Mouse (Mus musculus) CH12.LX (cell line): ENCODE data around the gene Zfp108. TPM values are rescaled to one million over a fixed set of nuclear protein-coding genes. Genes with fewer than 3 reads are reported as not detected.

Experiments used
- DNase-seq: peaks from one replicate; pipeline ENCODE4 v3.0.0-alpha.2; 2013; ENCODE audit errors: extremely low read depth
- H3K27ac ChIP-seq: 2 replicates; pipeline ENCODE4 v1.5.1; 2012; ENCODE audit warnings: low read depth, mild to moderate bottlenecking, control low read depth, moderate library complexity; ENCODE audit not compliant: insufficient read depth
- H3K27me3 ChIP-seq: replicated peaks from 2 replicates; pipeline ENCODE3; 2012; ENCODE audit warnings: inconsistent platforms
- H3K36me3 ChIP-seq, 2 experiments: replicated peaks in 1 of 2; 2 replicates each; pipeline versions ENCODE3 to v1.6.1; 2012; ENCODE audit warnings: inconsistent platforms in 1 of 2, low read length in 1 of 2, mild to moderate bottlenecking in 1 of 2, mixed read lengths in 1 of 2, moderate library complexity in 1 of 2; ENCODE audit not compliant: control insufficient read depth in 1 of 2, insufficient read depth in 1 of 2
- H3K4me1 ChIP-seq, 2 experiments: 2 replicates each; pipeline ENCODE4 v1.6.1; 2012; ENCODE audit warnings: inconsistent platforms in 1 of 2, moderate library complexity in 1 of 2; ENCODE audit not compliant: insufficient read depth in 2 of 2, control insufficient read depth in 1 of 2
- H3K4me2 ChIP-seq: 2 replicates; pipeline ENCODE4 v1.6.1; 2012; ENCODE audit warnings: low read depth, mild to moderate bottlenecking, control low read depth; ENCODE audit not compliant: poor library complexity, insufficient read depth, severe bottlenecking
- H3K4me3 ChIP-seq, 3 experiments: fragments of 150-350 bp in 1 of 3; sonication (generic) in 1 of 3; replicated peaks in 1 of 3; 2 replicates each; pipeline versions ENCODE3 to v1.5.1; 2011 to 2012; ENCODE audit warnings: low read depth in 2 of 3, low read length in 2 of 3, mild to moderate bottlenecking in 2 of 3, moderate library complexity in 2 of 3, control low read depth in 1 of 3, improper control_type of control experiment in 1 of 3, inconsistent platforms in 1 of 3, mixed read lengths in 1 of 3; ENCODE audit not compliant: poor library complexity in 1 of 3
- H3K79me2 ChIP-seq: replicated peaks from 2 replicates; pipeline ENCODE4 v1.6.1; 2012; ENCODE audit warnings: mild to moderate bottlenecking, moderate library complexity; ENCODE audit not compliant: control insufficient read depth, poor library complexity, insufficient read depth, severe bottlenecking; ENCODE audit errors: extremely low read depth
- H3K9ac ChIP-seq: 2 replicates; pipeline ENCODE4 v1.6.1; 2012; ENCODE audit warnings: low read depth, mild to moderate bottlenecking, control low read depth, moderate library complexity; ENCODE audit not compliant: insufficient read depth
- H3K9me3 ChIP-seq: replicated peaks from 2 replicates; pipeline ENCODE3; 2012; ENCODE audit warnings: low read length, inconsistent platforms, mixed read lengths
- CHD1 ChIP-seq: IDR thresholded peaks from 2 replicates; pipeline ENCODE4 v1.6.1; 2012; ENCODE audit warnings: low read depth, low read length, improper control_type of control experiment, inconsistent platforms
- E2F4 ChIP-seq: IDR thresholded peaks from 2 replicates; pipeline ENCODE4 v1.6.1; 2011; ENCODE audit warnings: low read depth, low read length, improper control_type of control experiment; ENCODE audit not compliant: insufficient replicate concordance
- ELF1 ChIP-seq: IDR thresholded peaks from 2 replicates; pipeline ENCODE4 v1.6.1; 2014; ENCODE audit warnings: low read depth, mild to moderate bottlenecking, inconsistent platforms, low read length, improper control_type of control experiment
- IRF4 ChIP-seq: IDR thresholded peaks from 2 replicates; pipeline ENCODE4 v1.6.1; 2014; ENCODE audit warnings: low read depth, mild to moderate bottlenecking, inconsistent platforms, low read length, improper control_type of control experiment
- MAZ ChIP-seq: IDR thresholded peaks from 2 replicates; pipeline ENCODE4 v1.6.1; 2012; ENCODE audit warnings: low read depth, mild to moderate bottlenecking, inconsistent platforms, low read length, improper control_type of control experiment, moderate library complexity
- MXI1 ChIP-seq: IDR thresholded peaks from 2 replicates; pipeline ENCODE4 v1.6.1; 2011; ENCODE audit warnings: mild to moderate bottlenecking, low read depth, low read length, improper control_type of control experiment
- MYC ChIP-seq: IDR thresholded peaks from 2 replicates; pipeline ENCODE4 v1.6.1; 2011; ENCODE audit warnings: low read depth, mild to moderate bottlenecking, improper control_type of control experiment, low read length
- PAX5 ChIP-seq: IDR thresholded peaks from 2 replicates; pipeline ENCODE4 v1.6.1; 2012; ENCODE audit warnings: low read length, inconsistent platforms, mixed read lengths
- RCOR1 ChIP-seq: conservative IDR thresholded peaks from 2 replicates; pipeline ENCODE4 v1.6.1; 2012; ENCODE audit warnings: low read depth, mild to moderate bottlenecking, inconsistent platforms, low read length, improper control_type of control experiment
- TCF12 ChIP-seq: IDR thresholded peaks from 2 replicates; pipeline ENCODE4 v1.6.1; 2014; ENCODE audit warnings: low read depth, mild to moderate bottlenecking, inconsistent platforms, low read length, improper control_type of control experiment
- USF2 ChIP-seq: conservative IDR thresholded peaks from 2 replicates; pipeline ENCODE4 v1.6.1; 2011; ENCODE audit warnings: low read depth, low read length, improper control_type of control experiment
- ZC3H11A ChIP-seq: IDR thresholded peaks from 2 replicates; pipeline ENCODE4 v1.6.1; 2012; ENCODE audit warnings: low read depth, mild to moderate bottlenecking, inconsistent platforms, low read length, improper control_type of control experiment
- ZMIZ1 ChIP-seq: IDR thresholded peaks from 2 replicates; pipeline ENCODE4 v1.6.1; 2012; ENCODE audit warnings: low read depth, mild to moderate bottlenecking, inconsistent platforms, low read length, improper control_type of control experiment
- dilution Hi-C: fragments of 300-500 bp; cut with MboI; formaldehyde crosslinking; loops from 2 replicates; pipeline ENCODE4 v1.14.3; 2020; ENCODE audit warnings: low sequenced_read_pairs; ENCODE audit not compliant: extremely low pct_unique_long_range_greater_than_20kb, extremely low pct_ligation_motif_present
- in situ Hi-C: fragments of 300-500 bp; cut with MboI; formaldehyde crosslinking; loops from 3 replicates; pipeline ENCODE4 v1.14.3; 2019; ENCODE audit warnings: low sequenced_read_pairs, low pct_ligation_motif_present, low pct_unique_long_range_greater_than_20kb, mixed read lengths
- polyA plus RNA-seq: library from polyadenylated mRNA; unstranded; fragments of >175 nt; gene quantifications from 2 replicates; pipeline ENCODE4 v1.2.1, GENCODE M21; 2012; ENCODE audit warnings: low read depth; ENCODE audit not compliant: insufficient read length
- total RNA-seq, 2 experiments: library from RNA; depleted of rRNA; stranded (reverse); fragments of 300-350 nt in 1 of 2; fragments of >200 nt in 1 of 2; gene quantifications; 2 replicates each; pipeline ENCODE4 v1.2.3; 2012 to 2014

Zfp108 gene
- total and polyA plus RNA-seq, 3 experiments, result not detected

DNA sequence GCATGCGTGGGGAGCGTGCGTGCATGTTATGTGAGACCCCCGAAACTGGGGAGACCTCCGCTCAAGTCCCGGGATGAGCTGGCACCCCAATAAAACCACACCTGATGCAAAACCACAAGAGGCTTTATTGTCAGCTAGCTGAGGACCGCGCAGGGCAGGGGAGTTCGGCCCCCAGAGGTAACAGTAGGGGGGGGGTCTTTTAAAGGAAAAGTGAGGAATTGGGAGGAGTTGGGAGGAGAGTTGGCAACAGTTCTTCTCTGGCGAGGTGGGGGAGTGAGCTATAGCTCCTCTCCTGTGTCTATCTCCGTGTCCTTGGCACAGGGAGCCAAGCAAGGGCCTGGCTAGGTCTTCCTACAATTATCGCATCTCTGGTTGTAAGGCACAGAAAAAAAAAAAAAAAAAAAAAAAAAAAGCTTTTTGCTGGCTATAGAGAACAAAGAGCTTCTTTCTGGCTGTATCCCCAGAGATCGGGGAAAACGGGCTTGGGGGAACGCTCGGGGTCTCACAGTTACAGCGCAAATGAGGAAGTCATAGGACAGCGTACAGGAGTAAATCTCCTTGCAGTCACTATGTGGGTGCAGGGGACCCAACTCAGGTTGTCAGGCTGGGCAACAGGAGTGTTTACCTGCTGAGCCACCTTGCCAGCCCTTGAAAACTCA lies 45.4 kb downstream of the Zfp108 start:
- peaks cover 9% of the 10 kb centered on the region for H3K9me3 ChIP-seq
- no peaks in the 10 kb centered on the region for H3K79me2 ChIP-seq
- no peak for DNase-seq
- H3K9ac ChIP-seq, result no peak overlapping the region
- no peaks in the 10 kb centered on the region for H3K27me3 ChIP-seq
- H3K4me2 ChIP-seq, result no peak overlapping the region
- no peak overlapping the region for H3K27ac ChIP-seq
- peaks cover 30 to 63% of the 10 kb centered on the region in 2 experiments for H3K36me3 ChIP-seq
- dilution Hi-C loops, result no loop called here
- in situ Hi-C loops, result loop anchor here (10.0 kb wide), 1 partner anchor 145 kb away; no protein-coding TSS in a partner anchor
- no peak for TF ChIP-seq MXI1
- TF ChIP-seq IRF4, result no peak
- TF ChIP-seq ZC3H11A, result no peak
- TF ChIP-seq ZMIZ1, result no peak
- TF ChIP-seq MAZ, result no peak
- no peaks in the 10 kb centered on the region for H3K4me1 ChIP-seq
- no peak overlapping the region for H3K4me3 ChIP-seq

DNA sequence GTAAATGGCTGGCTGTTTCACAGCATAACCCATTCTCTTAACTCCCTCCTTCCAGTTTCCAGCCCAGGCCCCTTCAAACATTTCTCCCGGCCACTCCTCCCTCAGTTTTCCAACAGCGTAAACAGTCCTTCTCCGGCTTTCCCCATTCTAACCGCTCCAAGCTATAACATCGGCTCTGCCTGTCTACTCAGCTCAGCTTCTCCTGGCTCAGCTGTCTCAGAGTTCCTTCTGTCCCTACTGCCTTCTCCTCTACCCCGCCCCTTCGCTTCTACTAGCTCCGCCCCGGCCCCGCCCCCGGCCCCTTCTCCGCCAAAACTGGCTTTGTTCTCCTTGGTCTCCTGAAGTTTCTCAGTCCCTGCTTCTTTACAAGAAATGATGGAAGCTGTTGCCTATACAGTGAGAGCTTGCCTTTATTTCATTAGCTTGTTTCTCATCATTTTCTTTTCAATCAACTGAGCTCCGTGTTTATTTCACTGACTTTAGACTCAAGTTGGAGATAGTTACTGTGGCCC lies 46.2 kb downstream of the Zfp108 start, which contains the start of gene Zfp61:
Zfp61 (minus strand) TSS at position 462 of the 512 bp plus-strand sequence.
- in situ Hi-C loops, result no loop called here
- DNase-seq, result no peak
- TF ChIP-seq PAX5 (no peak), RCOR1 (no peak), ZC3H11A (no peak), E2F4 (no peak), MYC (no peak), CHD1 (no peak), USF2 (no peak), TCF12 (no peak), ELF1 (no peak), IRF4 (no peak)
- Histone ChIP-seq H3K27me3 (no peaks in the 10 kb centered on the region), H3K4me3 (no peak within 1 kb of the TSS), H3K9ac (no peak within 1 kb of the TSS), H3K4me1 (no peaks in the 10 kb centered on the region), H3K36me3 (peaks cover 31 to 61% of the 10 kb centered on the region in 2 experiments), H3K27ac (no peak within 1 kb of the TSS), H3K4me2 (no peak within 1 kb of the TSS), H3K9me3 (peaks cover 9% of the 10 kb centered on the region), H3K79me2 (no peaks in the 10 kb centered on the region)
- dilution Hi-C loops, result no loop called here

Other genes with a start within 250 kb of the Zfp108 start
- gene Vmn1r183, start 201.5 kb upstream of the Zfp108 start, total RNA-seq (2012; rRNA removed), result not detected in 2 replicates
- not detected in 2 replicates for gene Vmn1r183, start 201.5 kb upstream of the Zfp108 start, total RNA-seq (2014; rRNA removed)
- not detected in 2 replicates for gene Vmn1r183, start 201.5 kb upstream of the Zfp108 start, polyA plus RNA-seq
- 14.0 and 16.4 TPM in 2 replicates for gene Zfp180, start 172.9 kb upstream of the Zfp108 start, total RNA-seq (2012; rRNA removed)
- gene Zfp180, start 172.9 kb upstream of the Zfp108 start, total RNA-seq (2014; rRNA removed), result 12.6 and 14.5 TPM in 2 replicates
- 11.4 TPM in 2 replicates for gene Zfp180, start 172.9 kb upstream of the Zfp108 start, polyA plus RNA-seq
- 0.29 and 0.42 TPM in 2 replicates for gene Zfp112, start 142.5 kb upstream of the Zfp108 start, total RNA-seq (2012; rRNA removed)
- 0.46 and 0.55 TPM in 2 replicates for gene Zfp112, start 142.5 kb upstream of the Zfp108 start, total RNA-seq (2014; rRNA removed)
- gene Zfp112, start 142.5 kb upstream of the Zfp108 start, polyA plus RNA-seq, result 0.40 and 0.53 TPM in 2 replicates
- 6.7 and 7.3 TPM in 2 replicates for gene Zfp235, start 120.6 kb upstream of the Zfp108 start, total RNA-seq (2012; rRNA removed)
- 5.6 and 5.9 TPM in 2 replicates for gene Zfp235, start 120.6 kb upstream of the Zfp108 start, total RNA-seq (2014; rRNA removed)
- 2.8 and 3.4 TPM in 2 replicates for gene Zfp235, start 120.6 kb upstream of the Zfp108 start, polyA plus RNA-seq
- not detected in 2 replicates for gene Zfp114, start 79.7 kb upstream of the Zfp108 start, total RNA-seq (2012; rRNA removed)
- gene Zfp114, start 79.7 kb upstream of the Zfp108 start, total RNA-seq (2014; rRNA removed), result not detected in 2 replicates
- not detected in 2 replicates for gene Zfp114, start 79.7 kb upstream of the Zfp108 start, polyA plus RNA-seq
- gene Zfp111, start 43.4 kb upstream of the Zfp108 start, total RNA-seq (2012; rRNA removed), result not detected in 2 replicates
- not detected in 2 replicates for gene Zfp111, start 43.4 kb upstream of the Zfp108 start, total RNA-seq (2014; rRNA removed)
- gene Zfp111, start 43.4 kb upstream of the Zfp108 start, polyA plus RNA-seq, result not detected in 2 replicates
- gene Zfp109, start 17.2 kb upstream of the Zfp108 start, total RNA-seq (2012; rRNA removed), result not detected in 2 replicates
- not detected in 2 replicates for gene Zfp109, start 17.2 kb upstream of the Zfp108 start, total RNA-seq (2014; rRNA removed)
- not detected in 2 replicates for gene Zfp109, start 17.2 kb upstream of the Zfp108 start, polyA plus RNA-seq
- 0.17 and 0.21 TPM in 2 replicates for gene Zfp93, start 15.6 kb downstream of the Zfp108 start, total RNA-seq (2012; rRNA removed)
- gene Zfp93, start 15.6 kb downstream of the Zfp108 start, total RNA-seq (2014; rRNA removed), result 0.28 and 0.30 TPM in 2 replicates
- gene Zfp93, start 15.6 kb downstream of the Zfp108 start, polyA plus RNA-seq, result 0.11 and 0.15 TPM in 2 replicates
- 1.4 and 3.3 TPM in 2 replicates for gene Zfp61, start 46.4 kb downstream of the Zfp108 start, total RNA-seq (2012; rRNA removed)
- 3.2 and 3.8 TPM in 2 replicates for gene Zfp61, start 46.4 kb downstream of the Zfp108 start, total RNA-seq (2014; rRNA removed)
- gene Zfp61, start 46.4 kb downstream of the Zfp108 start, polyA plus RNA-seq, result 2.0 and 2.3 TPM in 2 replicates
- gene Zfp94, start 61.9 kb downstream of the Zfp108 start, total RNA-seq (2012; rRNA removed), result 6.0 and 6.7 TPM in 2 replicates
- gene Zfp94, start 61.9 kb downstream of the Zfp108 start, total RNA-seq (2014; rRNA removed), result 4.5 and 5.8 TPM in 2 replicates
- 3.3 and 4.7 TPM in 2 replicates for gene Zfp94, start 61.9 kb downstream of the Zfp108 start, polyA plus RNA-seq
- not detected in 2 replicates for gene Tescl, start 79.1 kb downstream of the Zfp108 start, total RNA-seq (2012; rRNA removed)
- gene Tescl, start 79.1 kb downstream of the Zfp108 start, total RNA-seq (2014; rRNA removed), result not detected in 2 replicates
- gene Tescl, start 79.1 kb downstream of the Zfp108 start, polyA plus RNA-seq, result not detected in 2 replicates
- not detected in 2 replicates for gene Lypd5, start 94.4 kb downstream of the Zfp108 start, total RNA-seq (2012; rRNA removed)
- not detected in 2 replicates for gene Lypd5, start 94.4 kb downstream of the Zfp108 start, total RNA-seq (2014; rRNA removed)
- not detected in 2 replicates for gene Lypd5, start 94.4 kb downstream of the Zfp108 start, polyA plus RNA-seq
- 7.6 and 10.5 TPM in 2 replicates for gene Kcnn4, start 115.5 kb downstream of the Zfp108 start, total RNA-seq (2012; rRNA removed)
- gene Kcnn4, start 115.5 kb downstream of the Zfp108 start, total RNA-seq (2014; rRNA removed), result 12.9 and 14.3 TPM in 2 replicates
- gene Kcnn4, start 115.5 kb downstream of the Zfp108 start, polyA plus RNA-seq, result 8.2 and 10.6 TPM in 2 replicates
- gene Smg9, start 144.8 kb downstream of the Zfp108 start, total RNA-seq (2012; rRNA removed), result 19.1 and 20.5 TPM in 2 replicates
- 16.9 and 19.9 TPM in 2 replicates for gene Smg9, start 144.8 kb downstream of the Zfp108 start, total RNA-seq (2014; rRNA removed)
- 24.6 and 26.8 TPM in 2 replicates for gene Smg9, start 144.8 kb downstream of the Zfp108 start, polyA plus RNA-seq
- gene Irgc1, start 197.5 kb downstream of the Zfp108 start, total RNA-seq (2012; rRNA removed), result not detected in 2 replicates
- gene Irgc1, start 197.5 kb downstream of the Zfp108 start, total RNA-seq (2014; rRNA removed), result not detected in 2 replicates
- not detected in 2 replicates for gene Irgc1, start 197.5 kb downstream of the Zfp108 start, polyA plus RNA-seq
- 0.13 and 0.29 TPM in 2 replicates for gene Plaur, start 207.7 kb downstream of the Zfp108 start, total RNA-seq (2012; rRNA removed)
- 0.69 and 0.72 TPM in 2 replicates for gene Plaur, start 207.7 kb downstream of the Zfp108 start, total RNA-seq (2014; rRNA removed)
- 0.26 and 0.57 TPM in 2 replicates for gene Plaur, start 207.7 kb downstream of the Zfp108 start, polyA plus RNA-seq
- gene Cadm4, start 227.2 kb downstream of the Zfp108 start, total RNA-seq (2012; rRNA removed), result 0.38 and 0.59 TPM in 2 replicates
- 0.16 and 0.34 TPM in 2 replicates for gene Cadm4, start 227.2 kb downstream of the Zfp108 start, total RNA-seq (2014; rRNA removed)
- gene Cadm4, start 227.2 kb downstream of the Zfp108 start, polyA plus RNA-seq, result 0.36 and 0.56 TPM in 2 replicates